Mouse (Mus musculus): Measurements from ENCODE around the gene Plxna1.

Plxna1 gene

GRCm38 (mm10) chr6:89360709-89361417 lies 1.6 kb downstream of the Plxna1 start:
- DNase-seq = no peak

DNA sequence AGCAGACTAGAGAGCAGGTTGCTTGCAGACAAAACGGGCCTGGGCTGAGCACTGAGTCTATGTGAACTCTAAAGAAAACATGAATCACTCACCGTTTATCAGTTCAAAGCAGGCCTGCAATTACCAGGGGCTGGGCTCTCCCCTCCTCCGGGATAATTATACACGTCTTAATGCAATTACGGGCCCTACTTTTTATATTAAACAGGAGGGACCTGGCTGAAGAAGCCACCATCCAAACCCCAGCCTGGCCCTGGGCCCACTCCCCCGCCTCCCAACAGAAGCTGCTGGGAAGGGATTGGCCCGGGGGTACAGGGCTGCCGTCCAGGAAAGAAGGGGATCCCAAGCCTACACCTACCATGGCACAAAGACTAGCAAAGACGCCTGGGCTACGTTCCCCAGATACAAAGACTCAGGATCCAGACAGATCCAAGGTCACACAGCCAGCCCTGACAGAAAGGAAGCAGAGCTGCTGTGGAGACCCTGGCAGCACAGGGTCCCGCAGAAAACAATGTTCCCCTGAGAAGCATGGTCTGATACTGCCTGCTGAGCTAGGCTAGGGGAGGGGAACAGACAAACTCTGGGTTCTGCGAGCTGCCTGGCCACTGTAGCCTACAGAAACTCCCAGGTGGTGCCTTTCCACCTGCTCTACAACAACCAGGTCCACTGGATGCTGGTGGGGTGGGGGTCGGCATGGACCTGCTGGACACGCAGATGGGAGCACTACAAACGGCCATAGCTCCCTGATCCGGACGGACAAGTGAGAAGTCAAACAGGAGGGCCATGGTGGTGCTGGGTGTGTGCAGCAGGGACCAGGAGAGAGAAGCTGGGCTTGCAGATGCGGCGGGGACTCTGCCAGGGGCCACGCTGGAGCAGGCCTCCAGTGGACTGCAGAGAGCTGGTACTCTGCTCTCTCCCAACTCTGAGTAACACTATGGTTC lies 2.4 kb downstream of the Plxna1 start:
- DNase-seq = peak; percentile 29

DNA sequence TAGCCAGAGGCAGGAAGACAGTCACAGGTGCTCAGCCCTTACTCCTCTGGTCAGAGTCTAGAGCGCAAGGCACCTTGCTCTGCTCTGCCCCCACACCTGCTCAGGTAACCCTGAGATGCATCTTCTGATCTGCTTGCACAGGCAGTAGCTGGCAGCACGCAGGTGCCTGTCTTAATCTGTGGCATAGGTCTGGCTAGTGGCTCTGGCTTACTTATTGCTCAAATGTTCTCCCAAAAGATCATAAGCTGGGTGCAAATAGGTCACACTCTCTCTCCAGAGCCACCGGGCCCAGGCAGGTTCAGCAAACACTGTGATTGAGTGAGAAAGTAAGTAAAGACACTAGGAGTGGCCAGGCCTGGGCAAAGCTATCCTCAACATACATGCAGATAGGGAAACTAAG lies 3.2 kb downstream of the Plxna1 start:
- no peak for DNase-seq

GRCm38 (mm10) chr6:89355661-89356060 lies 6.8 kb downstream of the Plxna1 start:
- DNase-seq = no peak

GRCm38 (mm10) chr6:89354726-89355125 lies 7.7 kb downstream of the Plxna1 start:
- no peak for DNase-seq

- DNase-seq = no peak
Measured at GRCm38 (mm10) chr6:89354076-89354475, 8.3 kb downstream of the Plxna1 start.

GRCm38 (mm10) chr6:89353101-89353500 lies 9.3 kb downstream of the Plxna1 start:
- no peak for DNase-seq

DNA sequence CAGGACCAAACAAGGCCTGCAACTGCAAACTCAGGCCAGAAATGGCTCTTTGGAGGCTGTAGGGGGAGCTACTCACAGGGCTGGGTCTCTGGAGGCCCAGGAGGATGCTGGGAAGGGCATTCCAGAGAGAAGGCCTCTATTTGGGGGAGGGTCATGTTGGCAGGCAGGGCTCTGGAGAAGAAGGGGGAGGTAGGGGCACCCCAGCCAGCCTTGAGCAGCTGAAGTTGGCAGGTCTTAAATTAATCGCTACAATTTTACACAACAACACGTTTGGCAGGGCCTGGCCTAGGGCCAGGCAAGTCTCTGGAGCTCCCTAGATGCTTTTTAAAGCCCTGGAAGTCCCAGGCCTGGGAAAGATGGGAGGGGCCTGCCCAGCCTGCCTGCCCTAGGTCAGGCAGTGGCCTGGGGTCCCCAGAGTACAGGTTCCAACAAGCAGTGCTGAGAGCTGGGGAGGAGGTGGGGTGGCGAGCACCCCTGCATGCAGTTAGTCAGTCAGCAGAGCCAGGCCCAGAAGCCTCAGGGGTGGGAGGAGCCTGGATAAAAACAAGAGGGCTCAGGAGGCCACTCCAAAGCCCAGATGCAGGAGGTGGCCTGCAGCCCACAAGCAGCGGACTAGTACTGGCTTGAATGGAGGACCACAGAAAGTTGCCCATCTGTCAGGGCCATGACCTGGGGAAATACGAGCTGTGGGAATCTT lies 10.8 kb downstream of the Plxna1 start:
- DNase-seq = no peak

- DNase-seq = no peak
Measured at GRCm38 (mm10) chr6:89350520-89350919, 11.9 kb downstream of the Plxna1 start.

- no peak for DNase-seq
Measured at GRCm38 (mm10) chr6:89350037-89350515, 12.3 kb downstream of the Plxna1 start.

DNA sequence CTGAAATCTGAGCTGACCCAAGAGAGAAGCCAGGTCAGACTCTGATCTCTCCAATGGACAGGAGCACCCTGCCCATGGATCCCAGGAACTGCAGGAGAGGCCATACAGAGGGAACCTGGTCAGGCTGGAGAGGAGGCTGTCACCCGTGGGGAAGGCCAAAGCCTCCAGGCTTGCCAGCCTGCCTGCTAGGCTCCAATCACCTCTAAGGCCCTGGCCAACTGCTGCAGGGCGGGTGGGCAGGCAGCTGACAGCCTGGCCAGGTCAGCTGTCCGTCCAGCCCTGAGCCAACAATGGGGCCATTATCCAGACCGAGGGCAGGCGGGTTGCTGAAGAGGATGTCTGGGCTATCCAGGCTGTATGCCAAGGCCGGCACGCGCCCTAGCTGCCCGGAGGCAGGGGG lies 14.1 kb downstream of the Plxna1 start:
- DNase-seq = no peak

DNA sequence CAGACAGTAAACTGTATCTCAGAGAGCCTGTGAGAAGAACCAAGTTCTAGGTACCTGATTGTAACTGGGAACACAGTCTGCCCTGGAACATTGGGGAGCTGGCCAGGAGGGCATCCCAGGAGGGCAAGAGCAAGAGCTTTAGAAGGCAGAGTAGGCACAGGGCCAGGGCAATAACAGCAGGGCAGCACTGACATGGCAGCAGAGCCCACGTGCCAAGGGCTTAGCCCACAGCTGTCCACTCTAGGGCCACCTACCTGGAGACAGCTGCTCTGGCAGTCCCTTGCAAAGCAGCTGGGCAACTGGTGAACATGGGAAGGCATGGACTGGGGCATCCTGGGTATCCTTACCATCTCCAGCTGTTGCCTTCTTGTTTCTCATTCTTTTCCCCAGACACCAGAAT lies 14.6 kb downstream of the Plxna1 start:
- no peak for DNase-seq

DNA sequence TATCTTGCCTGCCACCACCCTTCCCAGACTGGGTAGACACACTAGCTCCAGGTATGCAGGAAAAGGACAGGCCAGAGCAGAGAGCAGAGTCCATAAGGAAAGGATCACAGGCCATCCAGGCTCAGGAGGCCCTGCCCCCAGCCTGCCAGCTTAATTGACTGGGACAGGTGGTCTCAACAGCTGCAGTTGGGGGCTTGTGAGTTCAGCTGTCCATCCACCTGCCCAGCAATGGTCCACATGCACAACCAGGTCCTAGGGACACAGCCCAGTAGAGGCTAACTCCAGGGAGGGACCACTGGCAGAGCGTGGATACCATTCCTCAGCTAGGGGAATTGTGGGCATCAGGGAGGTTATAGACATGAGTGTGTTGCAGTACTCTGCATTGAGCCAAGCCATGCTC lies 16.6 kb downstream of the Plxna1 start:
- no peak for DNase-seq

GRCm38 (mm10) chr6:89345486-89345785 lies 17.0 kb downstream of the Plxna1 start:
- DNase-seq = no peak

DNA sequence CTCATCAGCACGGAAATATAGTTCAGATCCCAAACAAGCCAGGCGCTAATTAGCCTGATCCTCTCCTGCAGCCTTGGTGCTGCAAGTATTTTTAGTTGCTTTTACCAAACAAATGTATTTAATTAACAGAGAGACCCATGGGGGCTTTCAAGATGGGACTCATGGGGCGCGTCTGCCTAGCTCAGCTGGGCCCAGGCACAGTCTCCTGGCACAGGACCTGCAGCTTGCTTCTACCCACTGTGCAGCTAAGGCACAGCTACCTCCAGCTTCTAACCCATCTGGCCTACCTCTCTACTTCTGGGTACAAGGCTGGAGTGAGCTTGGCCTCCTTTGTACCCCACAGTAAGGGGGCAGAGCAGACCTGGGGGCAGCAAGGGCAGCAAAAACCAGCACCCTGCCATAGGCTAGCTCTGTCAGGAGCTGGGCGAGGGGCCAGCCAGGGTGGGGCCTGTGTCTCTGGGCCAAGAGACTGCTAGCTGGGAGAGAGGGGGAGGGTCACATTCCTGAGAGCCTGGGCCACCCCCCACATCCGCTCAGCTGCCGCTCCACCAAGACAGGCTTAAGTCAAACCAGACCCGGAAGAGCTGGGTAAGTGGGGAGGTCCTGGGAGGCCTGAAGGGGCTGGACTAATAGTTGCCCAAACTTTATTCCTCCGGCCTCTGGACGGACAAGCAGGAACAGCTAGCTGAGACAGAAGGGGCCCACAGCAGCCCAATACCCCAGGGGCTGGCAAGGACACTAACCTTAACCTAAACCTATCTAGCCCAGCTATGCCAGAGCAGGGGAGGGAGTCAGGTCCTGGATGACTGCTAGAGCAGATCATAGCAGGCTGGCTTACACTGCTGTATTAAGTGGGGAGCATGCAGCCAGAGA lies 17.6 kb downstream of the Plxna1 start:
- DNase-seq = no peak

- DNase-seq = no peak
Measured at GRCm38 (mm10) chr6:89341981-89342380, 20.4 kb downstream of the Plxna1 start.

DNA sequence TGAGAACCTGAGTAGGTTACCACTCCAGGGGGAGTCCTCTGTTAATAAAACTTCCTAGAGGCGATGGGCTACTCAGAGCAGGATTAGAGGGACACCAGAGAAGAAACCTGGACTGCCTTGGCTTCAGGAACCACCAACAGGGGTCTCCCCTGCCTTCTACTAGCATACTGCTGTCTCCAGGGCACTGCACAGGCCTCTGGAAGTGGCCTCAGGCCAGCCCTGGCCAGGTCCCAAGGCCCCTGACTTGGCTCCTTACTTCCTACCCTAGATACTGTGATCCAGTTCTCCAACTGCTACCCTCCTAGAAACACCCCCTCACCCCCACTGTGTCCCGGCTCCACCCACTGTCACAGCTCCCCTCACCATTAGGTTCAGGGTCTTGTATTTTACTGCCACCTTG lies 23.0 kb downstream of the Plxna1 start:
- DNase-seq = no peak

DNA sequence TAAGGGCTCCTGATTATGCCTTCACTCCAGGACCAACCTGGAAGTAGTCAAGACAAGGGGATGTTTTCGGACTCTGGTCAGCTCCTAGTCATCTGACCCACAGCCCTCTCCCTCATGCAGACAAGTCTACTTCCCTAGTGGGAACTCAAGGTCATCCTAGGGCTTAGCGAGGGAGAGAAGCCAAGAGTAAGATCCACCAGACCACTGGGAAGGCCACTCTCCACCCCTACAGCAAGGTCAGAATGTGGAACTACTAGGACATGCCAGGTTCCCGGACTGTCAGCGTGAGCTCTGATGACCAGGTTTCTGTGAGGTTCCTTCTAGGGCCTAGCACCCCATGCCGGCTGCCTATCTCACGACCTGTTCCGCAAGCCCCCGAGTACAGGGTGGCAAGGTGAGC lies 23.7 kb downstream of the Plxna1 start:
- DNase-seq = no peak

DNA sequence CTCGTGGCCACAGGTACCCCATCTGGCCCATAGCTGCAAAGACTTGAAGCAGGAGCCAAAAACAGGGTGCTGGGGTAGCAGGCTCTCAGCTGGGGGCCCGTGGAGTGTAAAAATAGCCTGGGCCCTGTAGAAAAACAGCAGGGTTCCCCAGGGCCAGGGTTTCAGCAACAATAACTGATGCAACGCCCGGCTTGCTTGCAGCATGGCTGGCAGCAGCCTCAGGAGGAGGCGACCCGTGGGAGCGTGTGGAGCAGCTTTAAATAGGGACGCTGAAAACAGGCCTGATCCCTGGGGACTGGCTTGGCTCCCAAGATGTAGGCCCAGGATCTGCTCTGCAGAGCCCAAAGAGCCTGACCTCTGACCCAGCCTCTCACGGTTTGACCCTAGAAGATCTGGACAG lies 24.8 kb downstream of the Plxna1 start:
- no peak for DNase-seq

GRCm38 (mm10) chr6:89333964-89334702 lies 28.3 kb downstream of the Plxna1 start:
- no peak for DNase-seq

DNA sequence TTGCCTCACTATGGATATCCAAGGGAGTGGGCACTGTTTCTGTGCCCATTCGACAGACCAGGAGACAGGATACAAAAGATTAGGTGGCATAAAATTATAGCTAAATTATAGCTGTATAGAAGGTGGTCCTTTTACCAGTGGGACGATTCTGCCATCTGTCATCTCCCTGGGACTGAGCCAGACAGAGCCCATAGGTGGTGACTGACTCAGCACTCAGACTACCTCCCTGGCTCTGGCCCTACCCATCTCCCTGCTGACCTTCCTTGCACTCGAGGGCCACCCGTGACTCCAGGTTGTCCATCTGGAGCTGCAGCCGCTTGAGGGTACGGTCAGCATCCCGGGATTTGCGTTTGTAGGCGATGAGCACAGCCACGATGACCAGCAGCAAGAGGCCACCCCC lies 31.5 kb downstream of the Plxna1 start:
- no peak for DNase-seq

GRCm38 (mm10) chr6:89328634-89329033 lies 33.8 kb downstream of the Plxna1 start:
- no peak for DNase-seq
